In genomic region chr19:38042261-38042722, GRCm38 (mm10) we compare ENCODE assay signal across 8 mouse cellular contexts. TPM values are rescaled to one million over a fixed set of nuclear protein-coding genes. Genes with fewer than 3 reads are reported as not detected.
DNase-seq lines count a peak whose midpoint lies in the region; ATAC-seq and TF ChIP-seq lines count a peak whose summit lies in the region.

No protein-coding gene starts in this region.

- H3K4me1 ChIP-seq in embryonic facial prominence, embryonic 10.5 days = peaks cover 18% of the 10 kb centered on the region
- H3K4me1 ChIP-seq in hindbrain, embryonic 10.5 days (replicated peaks) = peaks cover 19% of the 10 kb centered on the region
- H3K4me1 ChIP-seq in limb, embryonic 13.5 days = peaks cover 12% of the 10 kb centered on the region
- H3K4me1 ChIP-seq in stomach, postnatal 0 days (replicated peaks; ENCODE audit: control insufficient read depth, insufficient read depth) = peaks cover 4% of the 10 kb centered on the region; the same call in 1 of the 2 replicates
- H3K4me1 ChIP-seq in midbrain, embryonic 15.5 days = peaks cover 11% of the 10 kb centered on the region

- TF ChIP-seq CTCF in stomach, postnatal 0 days (IDR thresholded peaks at IDR 0.05; ENCODE audit: low read depth) = no peak

- no peaks in the 10 kb centered on the region for H3K9me3 ChIP-seq in embryonic facial prominence, embryonic 10.5 days
- H3K9me3 ChIP-seq in hindbrain, embryonic 10.5 days = no peaks in the 10 kb centered on the region
- H3K9me3 ChIP-seq in limb, embryonic 13.5 days = no peaks in the 10 kb centered on the region
- no peaks in the 10 kb centered on the region for H3K9me3 ChIP-seq in stomach, postnatal 0 days (ENCODE audit: control insufficient read depth, low read length)
- no peaks in the 10 kb centered on the region for H3K9me3 ChIP-seq in midbrain, embryonic 15.5 days

- no peak for TF ChIP-seq EP300 in stomach, postnatal 0 days (optimal IDR thresholded peaks at IDR 0.05)

- intact Hi-C loops in left cerebral cortex, postnatal 4 days (cut with DNase I) = no loop called here

- peaks cover 44% of the 10 kb centered on the region for H3K27me3 ChIP-seq in embryonic facial prominence, embryonic 10.5 days (replicated peaks; ENCODE audit: low read depth, poor library complexity, severe bottlenecking)
- peaks cover 49% of the 10 kb centered on the region for H3K27me3 ChIP-seq in hindbrain, embryonic 10.5 days (ENCODE audit: insufficient read depth, poor library complexity, severe bottlenecking)
- H3K27me3 ChIP-seq in limb, embryonic 13.5 days = 0 out of 2 replicates have a peak, but pooled peaks cover 5% of the 10 kb centered on the region
- H3K27me3 ChIP-seq in stomach, postnatal 0 days (ENCODE audit: control insufficient read depth, insufficient read depth, low read length) = no peaks in the 10 kb centered on the region
- H3K27me3 ChIP-seq in midbrain, embryonic 15.5 days (replicated peaks) = peaks cover 28% of the 10 kb centered on the region

- peak overlapping the region; percentile 70; the same call in 1 of the 2 replicates for H3K9ac ChIP-seq in limb, embryonic 13.5 days
- peak overlapping the region; percentile 47 for H3K9ac ChIP-seq in stomach, postnatal 0 days (ENCODE audit: low read length)
- no peak overlapping the region for H3K9ac ChIP-seq in midbrain, embryonic 15.5 days

- no peak overlapping the region for H3K27ac ChIP-seq in embryonic facial prominence, embryonic 10.5 days (replicated peaks)
- no peak overlapping the region for H3K27ac ChIP-seq in hindbrain, embryonic 10.5 days
- peak overlapping the region; percentile 66; the same call in 1 of the 2 replicates for H3K27ac ChIP-seq in limb, embryonic 13.5 days
- peak overlapping the region; percentile 84 for H3K27ac ChIP-seq in stomach, postnatal 0 days (replicated peaks)
- no peak overlapping the region for H3K27ac ChIP-seq in midbrain, embryonic 15.5 days

- 44% methylated on average over 5 of the region's 5 CpGs for WGBS in embryonic facial prominence, embryonic 10.5 days
- WGBS in hindbrain, embryonic 10.5 days = 42% methylated on average over 5 of the region's 5 CpGs
- WGBS in limb, embryonic 13.5 days = 18% methylated on average over 5 of the region's 5 CpGs
- whole genome bisulfite sequencing in stomach, postnatal 0 days = 5% methylated on average over 5 of the region's 5 CpGs
- 46% methylated on average over 5 of the region's 5 CpGs for WGBS in midbrain, embryonic 15.5 days

- peak overlapping the region; percentile 77 for H3K4me2 ChIP-seq in limb, embryonic 13.5 days (replicated peaks)
- peak overlapping the region; percentile 60 for H3K4me2 ChIP-seq in stomach, postnatal 0 days (replicated peaks; ENCODE audit: low read depth)
- no peak overlapping the region for H3K4me2 ChIP-seq in midbrain, embryonic 15.5 days

- peak; percentile 75 for ATAC-seq in limb, embryonic 13.5 days (ENCODE audit: low FRiP score, low read depth)
- ATAC-seq in stomach, postnatal 0 days (ENCODE audit: low FRiP score, low TSS enrichment) = peak; percentile 30; the same call in 1 of the 2 replicates
- ATAC-seq in midbrain, embryonic 15.5 days (replicated peaks) = no peak

- H3K36me3 ChIP-seq in embryonic facial prominence, embryonic 10.5 days (replicated peaks) = no peaks in the 10 kb centered on the region
- no peaks in the 10 kb centered on the region for H3K36me3 ChIP-seq in hindbrain, embryonic 10.5 days
- no peaks in the 10 kb centered on the region for H3K36me3 ChIP-seq in limb, embryonic 13.5 days
- H3K36me3 ChIP-seq in stomach, postnatal 0 days (ENCODE audit: control insufficient read depth, insufficient read depth, low read length) = no peaks in the 10 kb centered on the region
- H3K36me3 ChIP-seq in midbrain, embryonic 15.5 days (replicated peaks) = no peaks in the 10 kb centered on the region

- peak; percentile 16 for DNase-seq in left cerebral cortex, postnatal 4 days
- no peak for DNase-seq in left cerebral cortex, adult 8-10 months (ENCODE audit: low spot score in 2 of 2)
- DNase-seq in embryonic facial prominence, embryonic 10.5 days (ENCODE audit: low spot score) = no peak
- DNase-seq in hindbrain, embryonic 10.5 days (ENCODE audit: low spot score) = no peak
- DNase-seq in stomach, postnatal 0 days (ENCODE audit: low spot score) = peak; percentile 44
- no peak for DNase-seq in thymus, postnatal 0 days (ENCODE audit: low spot score)

- H3K4me3 ChIP-seq in embryonic facial prominence, embryonic 10.5 days = peak overlapping the region; percentile 60
- peak overlapping the region; percentile 55; the same call in 1 of the 2 replicates for H3K4me3 ChIP-seq in hindbrain, embryonic 10.5 days
- H3K4me3 ChIP-seq in limb, embryonic 13.5 days = peak overlapping the region; percentile 52
- peak overlapping the region; percentile 45 for H3K4me3 ChIP-seq in stomach, postnatal 0 days (ENCODE audit: low read depth, low read length)
- H3K4me3 ChIP-seq in midbrain, embryonic 15.5 days = no peak overlapping the region

RNA-seq across cellular contexts. Expression of gene Myof, which starts 1.1 kb away (rescaled TPM):
- total RNA-seq in left cerebral cortex, postnatal 4 days (2021) = 1 to 10 TPM; 8.0 to 8.9 TPM
- total RNA-seq in left cerebral cortex, adult 8-10 months (2022) = 1 to 10 TPM; 5.8 to 7.4 (median 6.1) TPM
- 2.6 and 4.0 TPM in 2 replicates for polyA plus RNA-seq in embryonic facial prominence, embryonic 10.5 days (2016; fragmentation: Nextera tagmentation; extraction: Ambion mirVana)
- polyA plus RNA-seq in hindbrain, embryonic 10.5 days (2016; fragmentation: Nextera tagmentation; extraction: Ambion mirVana) = 2.2 and 2.4 TPM in 2 replicates
- 12.6 and 14.2 TPM in 2 replicates for polyA plus RNA-seq in limb, embryonic 13.5 days (2015; fragmentation: Nextera tagmentation; extraction: Ambion mirVana)
- polyA plus RNA-seq in stomach, postnatal 0 days (2015; fragmentation: Nextera tagmentation; extraction: Ambion mirVana) = 14.3 and 14.6 TPM in 2 replicates
- polyA plus RNA-seq in thymus, postnatal 0 days (2015; fragmentation: Nextera tagmentation; extraction: Ambion mirVana) = 4.1 and 5.1 TPM in 2 replicates
- polyA plus RNA-seq in midbrain, embryonic 15.5 days (2015; fragmentation: Nextera tagmentation; extraction: Ambion mirVana) = 2.1 and 2.5 TPM in 2 replicates

RNA-seq across cellular contexts. Expression of gene Cep55, which starts 12.5 kb away (rescaled TPM):
- total RNA-seq in left cerebral cortex, postnatal 4 days (2021) = 1 to 10 TPM; 1.8 to 3.3 TPM
- under 1 TPM in 3 of 4 experiments, not detected in 1; 0.30 to 0.35 (median 0.35) TPM for total RNA-seq in left cerebral cortex, adult 8-10 months (2022)
- polyA plus RNA-seq in embryonic facial prominence, embryonic 10.5 days (2016; fragmentation: Nextera tagmentation; extraction: Ambion mirVana) = 29.6 and 38.1 TPM in 2 replicates
- 33.5 and 42.9 TPM in 2 replicates for polyA plus RNA-seq in hindbrain, embryonic 10.5 days (2016; fragmentation: Nextera tagmentation; extraction: Ambion mirVana)
- 19.2 and 21.5 TPM in 2 replicates for polyA plus RNA-seq in limb, embryonic 13.5 days (2015; fragmentation: Nextera tagmentation; extraction: Ambion mirVana)
- polyA plus RNA-seq in stomach, postnatal 0 days (2015; fragmentation: Nextera tagmentation; extraction: Ambion mirVana) = 7.0 and 8.7 TPM in 2 replicates
- 34.3 and 35.5 TPM in 2 replicates for polyA plus RNA-seq in thymus, postnatal 0 days (2015; fragmentation: Nextera tagmentation; extraction: Ambion mirVana)
- polyA plus RNA-seq in midbrain, embryonic 15.5 days (2015; fragmentation: Nextera tagmentation; extraction: Ambion mirVana) = 5.0 and 5.4 TPM in 2 replicates

RNA-seq across cellular contexts. Expression of gene Ffar4, which starts 54.6 kb away (rescaled TPM):
- total RNA-seq in left cerebral cortex, postnatal 4 days (2021) = under 1 TPM; 0.24 to 0.28 TPM
- under 1 TPM in 1 of 4 experiments, not detected in 3; 0.35 TPM for total RNA-seq in left cerebral cortex, adult 8-10 months (2022)
- 0.28 TPM in 1 of 2 replicates, not detected in the other for polyA plus RNA-seq in embryonic facial prominence, embryonic 10.5 days (2016; fragmentation: Nextera tagmentation; extraction: Ambion mirVana)
- polyA plus RNA-seq in hindbrain, embryonic 10.5 days (2016; fragmentation: Nextera tagmentation; extraction: Ambion mirVana) = 0.14 and 0.19 TPM in 2 replicates
- not detected in 2 replicates for polyA plus RNA-seq in limb, embryonic 13.5 days (2015; fragmentation: Nextera tagmentation; extraction: Ambion mirVana)
- 6.8 and 7.5 TPM in 2 replicates for polyA plus RNA-seq in stomach, postnatal 0 days (2015; fragmentation: Nextera tagmentation; extraction: Ambion mirVana)
- polyA plus RNA-seq in thymus, postnatal 0 days (2015; fragmentation: Nextera tagmentation; extraction: Ambion mirVana) = 1.2 and 1.4 TPM in 2 replicates
- 0.20 and 0.43 TPM in 2 replicates for polyA plus RNA-seq in midbrain, embryonic 15.5 days (2015; fragmentation: Nextera tagmentation; extraction: Ambion mirVana)

Comparison
In these comparisons a context has a peak if more than half of its experiments do, and no peak if none do; other contexts are left out.
1. DNase-seq: peak in left cerebral cortex, postnatal 4 days (single experiment) and stomach, postnatal 0 days (single experiment); none in left cerebral cortex, adult 8-10 months (0 of 2), embryonic facial prominence, embryonic 10.5 days (single experiment), hindbrain, embryonic 10.5 days (single experiment) and thymus, postnatal 0 days (single experiment).
2. H3K27ac ChIP-seq: peak in limb, embryonic 13.5 days (single experiment) and stomach, postnatal 0 days (single experiment); none in embryonic facial prominence, embryonic 10.5 days (single experiment), hindbrain, embryonic 10.5 days (single experiment) and midbrain, embryonic 15.5 days (single experiment).